Mouse (Mus musculus): Measurements from ENCODE around the gene Pard3. TPM values are rescaled to one million over a fixed set of nuclear protein-coding genes. Genes with fewer than 3 reads are reported as not detected.

Pard3 gene
- total and polyA plus RNA-seq, 3 experiments: 0.51 to 1.3 (median 0.94) TPM

DNA sequence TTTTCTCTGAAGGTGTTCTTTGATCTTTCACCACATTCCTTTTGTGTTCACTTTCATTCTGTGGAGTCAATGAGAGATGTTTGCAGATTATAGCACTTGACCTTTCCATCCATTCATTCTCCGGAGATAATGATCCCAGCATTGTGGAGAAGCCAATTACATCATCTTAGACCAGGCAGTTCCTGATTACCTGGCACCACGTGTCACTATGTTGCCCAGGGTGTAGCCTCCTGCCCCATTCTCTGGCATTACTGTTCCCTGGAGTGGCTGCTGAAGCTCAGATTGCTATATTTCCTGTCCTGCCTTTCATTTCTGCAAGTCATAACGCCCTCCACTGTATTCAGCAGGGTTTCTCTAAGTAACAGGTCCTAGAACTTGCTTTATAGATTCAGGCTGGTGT, 304.7 kb downstream of the Pard3 start:
- Histone ChIP-seq H3K9ac (ENCODE audit: insufficient read depth, low read depth) (no peak overlapping the region), H3K4me1 (ENCODE audit: control insufficient read depth in 1 of 2, insufficient read depth in 2 of 2) (no peaks in the 10 kb centered on the region), H3K27ac (ENCODE audit: insufficient read depth, low read depth) (no peak overlapping the region), H3K27me3 (replicated peaks) (no peaks in the 10 kb centered on the region), H3K4me3 (replicated peaks in 1 of 3; ENCODE audit: low read depth in 2 of 3, low read length in 2 of 3, poor library complexity in 1 of 3) (no peak overlapping the region), H3K79me2 (replicated peaks; ENCODE audit: control insufficient read depth, extremely low read depth, insufficient read depth, poor library complexity, severe bottlenecking) (no peaks in the 10 kb centered on the region), H3K9me3 (replicated peaks; ENCODE audit: low read length) (no peaks in the 10 kb centered on the region), H3K4me2 (ENCODE audit: insufficient read depth, low read depth, poor library complexity, severe bottlenecking) (no peak overlapping the region; the same call in 1 of the 2 replicates), H3K36me3 (replicated peaks in 1 of 2; ENCODE audit: control insufficient read depth in 1 of 2, insufficient read depth in 1 of 2, low read length in 1 of 2) (no peaks in the 10 kb centered on the region)
- dilution Hi-C loops (cut with MboI; ENCODE audit: extremely low pct_ligation_motif_present, extremely low pct_unique_long_range_greater_than_20kb, low sequenced_read_pairs): no loop called here
- in situ Hi-C loops (cut with MboI; ENCODE audit: low pct_ligation_motif_present, low pct_unique_long_range_greater_than_20kb, low sequenced_read_pairs): no loop called here
- TF ChIP-seq MAFK (IDR thresholded peaks at IDR 0.05; ENCODE audit: insufficient replicate concordance, low read length) (no peak), TCF12 (IDR thresholded peaks at IDR 0.05; ENCODE audit: low read depth, low read length) (no peak), ZKSCAN1 (IDR thresholded peaks at IDR 0.05; ENCODE audit: borderline replicate concordance, low read depth, low read length) (no peak), NRF1 (IDR thresholded peaks at IDR 0.05; ENCODE audit: low read depth, low read length) (no peak), PAX5 (IDR thresholded peaks at IDR 0.05; ENCODE audit: low read length) (no peak), KAT2A (IDR thresholded peaks at IDR 0.05; ENCODE audit: insufficient replicate concordance, low read length) (no peak), ELF1 (IDR thresholded peaks at IDR 0.05; ENCODE audit: low read depth, low read length) (no peak), SIN3A (IDR thresholded peaks at IDR 0.05; ENCODE audit: low read length) (no peak), ZC3H11A (IDR thresholded peaks at IDR 0.05; ENCODE audit: low read depth, low read length) (no peak)
- no peak for DNase-seq (ENCODE audit: extremely low read depth)

- Histone ChIP-seq H3K9ac (ENCODE audit: insufficient read depth, low read depth) (no peak overlapping the region), H3K9me3 (replicated peaks; ENCODE audit: low read length) (no peaks in the 10 kb centered on the region), H3K79me2 (replicated peaks; ENCODE audit: control insufficient read depth, extremely low read depth, insufficient read depth, poor library complexity, severe bottlenecking) (no peaks in the 10 kb centered on the region), H3K27ac (ENCODE audit: insufficient read depth, low read depth) (no peak overlapping the region), H3K4me3 (replicated peaks in 1 of 3; ENCODE audit: low read depth in 2 of 3, low read length in 2 of 3, poor library complexity in 1 of 3) (no peak overlapping the region), H3K27me3 (replicated peaks) (no peaks in the 10 kb centered on the region), H3K36me3 (replicated peaks in 1 of 2; ENCODE audit: control insufficient read depth in 1 of 2, insufficient read depth in 1 of 2, low read length in 1 of 2) (no peaks in the 10 kb centered on the region), H3K4me2 (ENCODE audit: insufficient read depth, low read depth, poor library complexity, severe bottlenecking) (no peak overlapping the region), H3K4me1 (ENCODE audit: control insufficient read depth in 1 of 2, insufficient read depth in 2 of 2) (no peaks in the 10 kb centered on the region)
- DNase-seq (ENCODE audit: extremely low read depth): no peak
- in situ Hi-C loops (cut with MboI; ENCODE audit: low pct_ligation_motif_present, low pct_unique_long_range_greater_than_20kb, low sequenced_read_pairs): no loop called here
- TF ChIP-seq POLR2A (IDR thresholded peaks at IDR 0.05; ENCODE audit: low read depth, low read length): no peak
- TF ChIP-seq ZNF384 (IDR thresholded peaks at IDR 0.05; ENCODE audit: low read depth, low read length): no peak
- TF ChIP-seq TBP (conservative IDR thresholded peaks at IDR 0.05; ENCODE audit: low read depth, low read length): no peak
- TF ChIP-seq MAZ (IDR thresholded peaks at IDR 0.05; ENCODE audit: low read depth, low read length): no peak
- no peak for TF ChIP-seq MYC (IDR thresholded peaks at IDR 0.05; ENCODE audit: low read depth, low read length)
- no peak for TF ChIP-seq SMC3 (IDR thresholded peaks at IDR 0.05; ENCODE audit: low read depth, low read length)
- no peak for TF ChIP-seq IRF4 (IDR thresholded peaks at IDR 0.05; ENCODE audit: low read depth, low read length)
- TF ChIP-seq RCOR1 (conservative IDR thresholded peaks at IDR 0.05; ENCODE audit: low read depth, low read length): no peak
- no peak for TF ChIP-seq MXI1 (IDR thresholded peaks at IDR 0.05; ENCODE audit: low read depth, low read length)
- no peak for TF ChIP-seq TCF12 (IDR thresholded peaks at IDR 0.05; ENCODE audit: low read depth, low read length)
- TF ChIP-seq ETS1 (conservative IDR thresholded peaks at IDR 0.05; ENCODE audit: low read depth, low read length): no peak
- no peak for TF ChIP-seq ZC3H11A (IDR thresholded peaks at IDR 0.05; ENCODE audit: low read depth, low read length)
- no peak for TF ChIP-seq EP300 (IDR thresholded peaks at IDR 0.05; ENCODE audit: low read length)
- no peak for TF ChIP-seq HCFC1 (IDR thresholded peaks at IDR 0.05; ENCODE audit: low read depth, low read length)
- TF ChIP-seq JUND (conservative IDR thresholded peaks at IDR 0.05; ENCODE audit: low read depth, low read length): no peak
- dilution Hi-C loops (cut with MboI; ENCODE audit: extremely low pct_ligation_motif_present, extremely low pct_unique_long_range_greater_than_20kb, low sequenced_read_pairs): no loop called here
Measured at GRCm38 (mm10) chr8:127371326-127371949, 307.7 kb downstream of the Pard3 start.
